Mouse (Mus musculus) spleen, adult 12 weeks (tissue): ENCODE results near the gene Tbc1d23.
"Not testable (repeated sequence)": the region's sequence is repeated elsewhere in the genome, so short reads cannot be mapped to it uniquely, and the experiment has no call there.

Source experiments
- DNase-seq: peaks from one replicate; pipeline ENCODE4 v3.0.0; 2022; ENCODE audit warnings: low spot score

Tbc1d23 gene

GRCm38 (mm10) chr16:57215957-57216356 is 15.3 kb downstream of the Tbc1d23 start:
- no peak for DNase-seq

DNA sequence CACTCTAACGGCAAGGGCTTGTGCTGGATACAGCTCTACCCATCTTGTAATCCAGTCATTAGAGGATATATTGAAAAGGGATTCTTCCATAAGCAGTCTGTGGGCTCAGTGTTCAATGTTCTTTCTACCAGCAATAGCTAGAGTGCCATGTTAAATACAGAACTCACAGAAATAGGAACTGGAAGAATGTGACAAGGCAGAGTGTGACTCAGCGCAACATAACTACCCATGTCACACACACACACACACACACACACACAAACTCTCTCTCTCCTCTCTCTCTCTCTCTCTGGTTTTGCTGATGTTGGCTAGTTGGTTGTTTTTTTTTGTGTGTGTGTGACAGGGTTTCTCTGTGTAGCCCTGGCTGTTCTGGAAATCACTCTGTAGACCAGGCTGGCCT is 20.3 kb downstream of the Tbc1d23 start:
- no peak for DNase-seq

GRCm38 (mm10) chr16:57208342-57208741 is 23.0 kb downstream of the Tbc1d23 start:
- DNase-seq, result no peak

DNA sequence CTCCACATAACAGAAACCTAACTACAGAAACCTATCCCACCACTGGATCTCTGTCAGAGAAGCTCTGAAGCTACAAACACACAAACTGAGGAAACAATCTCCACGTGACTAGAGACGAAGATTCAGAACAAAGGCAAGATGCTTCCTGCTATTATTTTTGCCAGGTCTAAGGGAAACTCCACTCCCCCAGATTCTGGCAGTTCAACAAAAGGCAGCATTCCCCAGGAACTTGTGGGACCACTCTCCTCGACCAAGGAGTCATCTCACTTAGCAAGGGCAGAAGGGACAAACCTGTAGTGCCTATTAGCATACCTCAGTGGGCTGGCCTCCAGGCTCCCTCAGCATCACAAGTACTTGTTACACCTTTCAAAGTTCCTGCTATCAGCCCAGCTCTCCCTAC is 34.0 kb downstream of the Tbc1d23 start:
- DNase-seq, result no peak

- no peak for DNase-seq
These were observed 34.7 kb downstream of the Tbc1d23 start for GRCm38 (mm10) chr16:57196590-57196989.

DNA sequence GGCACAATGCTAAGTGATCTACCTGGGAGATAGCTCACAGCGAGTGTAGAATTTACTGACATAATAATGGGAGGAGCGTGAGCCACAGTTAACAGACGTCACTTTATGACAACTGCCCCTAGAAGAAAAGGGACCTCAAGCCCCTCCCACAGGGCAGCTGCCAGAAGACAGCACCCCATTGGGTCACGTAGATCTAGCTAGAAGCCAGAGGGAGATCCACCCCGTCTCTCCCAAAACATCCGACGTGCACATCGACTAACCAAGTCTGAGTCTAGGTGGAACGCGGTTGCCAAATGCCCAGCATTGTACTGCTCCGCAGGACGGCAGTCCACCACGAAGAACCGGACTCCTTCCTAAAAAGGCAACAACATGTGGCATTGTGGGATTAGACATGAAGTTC is 40.1 kb downstream of the Tbc1d23 start:
- DNase-seq, result no peak

DNA sequence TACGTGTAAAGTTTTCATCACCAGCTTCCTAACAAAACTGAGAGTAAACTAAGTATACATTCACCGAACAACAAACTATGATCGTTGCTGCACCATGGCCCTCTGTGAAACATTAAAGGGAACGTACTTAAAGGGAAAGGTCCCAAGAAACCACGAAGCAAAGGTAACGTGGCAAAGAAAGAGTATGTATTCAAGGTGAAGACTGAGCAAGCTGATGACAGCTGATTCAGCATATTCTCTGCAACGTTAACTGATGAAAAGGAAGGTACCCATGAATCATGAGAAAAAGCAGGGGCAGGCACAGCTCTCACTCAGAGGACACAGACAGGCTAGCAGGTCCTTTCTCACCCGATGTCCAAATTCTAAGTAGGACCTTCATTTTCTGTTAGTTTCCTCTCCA is 40.9 kb downstream of the Tbc1d23 start:
- DNase-seq, result no peak

DNA sequence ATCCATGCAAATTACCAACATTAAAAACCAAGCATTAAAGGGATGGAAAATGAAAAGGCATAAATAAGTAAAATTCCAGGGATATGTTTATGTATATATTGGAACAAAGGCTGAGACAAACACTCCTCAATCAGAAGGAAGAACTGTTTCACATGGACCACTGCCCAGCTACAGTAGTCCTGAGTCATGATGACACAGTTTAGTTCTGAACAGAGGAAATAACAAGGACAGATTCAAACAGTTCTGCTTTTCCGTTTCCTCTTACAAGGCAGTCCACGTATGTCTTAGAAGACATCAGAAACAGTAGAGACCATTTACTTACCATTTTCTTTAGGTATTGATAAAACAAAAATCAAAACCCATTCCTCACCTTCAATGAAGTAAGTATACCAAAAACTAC is 41.8 kb downstream of the Tbc1d23 start:
- DNase-seq, result no peak

GRCm38 (mm10) chr16:57186618-57187017 is 44.7 kb downstream of the Tbc1d23 start:
- DNase-seq, result no peak

DNA sequence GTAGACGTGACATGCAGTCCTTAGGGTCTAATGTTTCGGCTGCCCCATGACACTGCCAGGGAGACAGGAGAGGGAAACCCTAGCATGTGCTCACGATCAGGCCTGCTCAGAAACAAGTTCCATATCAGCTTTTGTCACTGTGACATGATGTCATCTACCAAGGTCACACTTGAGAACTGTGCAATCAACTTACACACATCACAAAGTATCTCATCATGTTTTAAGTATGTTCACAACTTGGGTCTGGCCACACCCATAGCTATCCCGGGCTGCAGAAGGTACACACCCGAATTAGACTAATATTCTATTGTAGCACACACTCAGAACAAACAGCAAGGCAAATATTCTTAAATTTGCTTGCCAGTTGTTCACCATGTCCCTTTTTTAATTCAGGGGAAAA is 49.3 kb downstream of the Tbc1d23 start:
- no peak for DNase-seq

GRCm38 (mm10) chr16:57181180-57181579 is 50.1 kb downstream of the Tbc1d23 start:
- DNase-seq, result no peak

DNA sequence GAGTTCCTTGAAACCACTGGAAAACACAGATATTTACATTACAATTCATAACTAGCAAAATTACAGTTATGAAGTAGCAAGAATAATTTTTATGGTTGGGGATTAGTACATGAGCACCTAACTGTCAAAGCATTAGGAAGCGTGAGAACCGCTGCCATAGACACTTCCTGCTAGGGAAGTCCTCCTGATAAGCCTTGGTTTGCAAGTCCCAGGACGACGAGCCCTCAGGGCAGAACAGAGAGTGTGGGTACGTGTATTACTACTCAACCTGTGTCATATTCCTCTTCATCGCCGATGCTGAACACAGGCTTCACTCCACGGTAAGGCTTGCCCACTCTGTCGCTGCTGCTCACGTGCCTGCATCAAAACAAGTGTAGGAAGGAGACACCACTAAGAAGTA is 53.6 kb downstream of the Tbc1d23 start:
- DNase-seq, result no peak

DNA sequence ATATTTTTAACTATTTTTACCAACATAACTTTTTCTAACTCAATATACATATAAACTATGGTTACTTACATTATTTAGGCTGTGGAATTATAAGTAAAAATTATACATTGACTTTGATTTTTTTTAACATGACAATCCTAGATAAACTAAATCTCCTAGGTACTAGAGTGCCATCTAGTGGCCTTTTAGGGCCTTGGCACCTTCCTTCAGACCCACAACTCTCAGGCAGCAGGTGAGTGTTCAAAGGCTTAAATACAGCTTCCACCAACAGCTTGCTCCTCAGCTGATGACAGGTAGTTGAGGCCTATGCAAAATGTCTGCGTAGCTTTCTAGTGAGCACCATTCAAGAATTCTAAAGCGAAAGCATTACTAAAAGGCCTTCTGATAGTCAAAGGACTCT is 54.0 kb downstream of the Tbc1d23 start:
- no peak for DNase-seq

- DNase-seq, result no peak
These were observed 55.0 kb downstream of the Tbc1d23 start for GRCm38 (mm10) chr16:57176276-57176675.

GRCm38 (mm10) chr16:57175751-57176150 is 55.6 kb downstream of the Tbc1d23 start:
- no peak for DNase-seq

GRCm38 (mm10) chr16:57174480-57174879 is 56.8 kb downstream of the Tbc1d23 start:
- not testable (repeated sequence) for DNase-seq

GRCm38 (mm10) chr16:57171570-57171969 is 59.7 kb downstream of the Tbc1d23 start:
- DNase-seq, result no peak

DNA sequence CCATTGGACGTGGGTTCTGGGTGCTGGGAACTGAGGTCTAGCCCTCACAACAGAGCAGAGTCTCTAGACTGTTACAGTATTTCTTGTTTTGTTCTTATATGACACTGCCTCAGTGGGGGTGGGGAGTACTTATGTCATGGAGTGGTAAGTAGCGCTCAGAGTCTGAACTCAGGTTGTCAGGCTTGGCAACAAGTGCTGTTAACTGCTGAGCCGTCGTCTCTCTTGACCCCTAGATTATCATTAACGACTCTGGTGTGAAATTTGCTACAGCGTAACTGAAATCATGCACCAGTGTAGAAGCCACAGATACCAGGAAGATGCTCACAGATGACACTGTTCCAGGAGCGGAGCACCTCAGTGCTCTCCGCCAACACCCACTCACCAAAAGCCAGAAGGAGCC is 60.1 kb downstream of the Tbc1d23 start:
- no peak for DNase-seq

DNA sequence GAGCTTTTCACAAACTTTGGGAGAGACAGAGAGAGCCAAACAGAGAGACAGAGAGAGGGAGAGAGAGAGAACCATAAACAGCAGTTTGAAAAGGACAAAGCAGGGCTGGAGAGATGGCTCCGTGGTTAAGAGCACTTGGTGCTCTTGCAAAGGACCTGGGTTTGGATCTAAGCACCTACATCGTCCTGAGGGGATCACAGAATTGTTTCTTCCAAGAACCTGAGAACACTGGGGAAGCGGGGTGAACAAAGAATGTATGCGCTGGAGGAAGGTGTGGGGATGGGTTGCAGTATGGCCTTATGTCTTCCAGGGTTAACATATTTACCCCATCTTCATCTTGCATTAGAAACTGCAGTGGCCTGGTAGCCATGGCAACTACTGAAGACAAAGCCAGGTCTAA is 63.1 kb downstream of the Tbc1d23 start:
- no peak for DNase-seq

DNA sequence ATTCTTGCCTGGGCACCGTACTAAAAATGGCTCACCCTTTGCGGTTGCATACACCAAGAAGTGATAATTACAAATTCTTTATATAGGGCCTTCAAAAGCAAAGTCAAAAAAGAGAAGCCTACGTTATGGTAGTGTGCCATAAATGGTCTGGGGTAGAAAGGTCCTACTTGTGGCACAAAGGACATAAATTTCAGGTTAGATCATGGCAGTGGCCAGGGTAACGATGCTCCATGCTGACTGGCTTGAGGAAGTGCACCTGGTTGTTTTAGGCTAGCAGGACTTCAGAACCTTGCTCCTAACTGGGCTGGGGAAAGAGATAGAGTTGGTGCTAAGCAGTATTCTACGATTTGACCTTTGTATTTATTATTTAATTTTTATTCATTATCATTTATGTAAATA is 63.8 kb downstream of the Tbc1d23 start:
- DNase-seq, result no peak

- DNase-seq, result peak; percentile 93
These were observed 64.4 kb downstream of the Tbc1d23 start, which contains the start of gene Nit2 for GRCm38 (mm10) chr16:57166611-57167513. Gene Nit2, minus strand, starts transcription at chr16:57167341.

DNA sequence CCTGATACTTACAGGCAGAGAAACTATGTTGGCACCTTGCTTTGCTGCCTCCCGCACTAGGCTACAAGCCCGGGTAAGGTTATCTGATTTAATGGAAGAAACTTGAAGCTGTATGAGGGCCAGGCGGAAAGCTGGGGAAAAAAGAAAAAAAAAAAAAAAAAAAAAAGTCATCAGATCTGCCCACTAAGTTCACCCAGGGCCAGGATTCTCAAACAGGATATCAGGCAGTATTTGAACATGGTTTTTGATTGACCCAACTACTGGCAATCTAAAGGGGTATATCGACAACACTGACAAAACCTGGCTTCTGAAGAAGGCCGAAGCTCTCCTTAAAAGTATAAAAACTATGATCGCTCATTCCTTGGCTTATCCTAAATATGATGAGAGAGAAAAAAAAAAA is 65.2 kb downstream of the Tbc1d23 start:
- no peak for DNase-seq

DNA sequence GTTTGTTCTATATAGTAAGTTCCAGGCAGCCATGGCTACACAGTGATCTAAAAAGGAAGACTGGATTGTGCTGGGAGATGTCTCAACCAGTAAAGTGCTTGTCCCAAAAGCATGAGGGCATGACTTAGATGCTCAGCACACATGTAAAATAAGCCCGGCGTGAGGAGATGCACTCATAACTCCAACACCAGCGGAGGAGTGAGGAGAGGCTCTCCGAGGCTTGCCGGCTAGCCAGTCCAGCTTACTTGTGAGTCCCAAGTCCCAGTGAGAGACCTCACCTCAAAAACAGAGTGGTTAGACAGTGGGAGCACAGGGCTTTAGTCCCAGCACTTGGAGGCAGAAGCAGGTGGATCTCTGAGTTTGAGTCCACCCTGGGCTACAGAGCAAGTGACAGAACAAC is 66.1 kb downstream of the Tbc1d23 start:
- DNase-seq, result no peak

DNA sequence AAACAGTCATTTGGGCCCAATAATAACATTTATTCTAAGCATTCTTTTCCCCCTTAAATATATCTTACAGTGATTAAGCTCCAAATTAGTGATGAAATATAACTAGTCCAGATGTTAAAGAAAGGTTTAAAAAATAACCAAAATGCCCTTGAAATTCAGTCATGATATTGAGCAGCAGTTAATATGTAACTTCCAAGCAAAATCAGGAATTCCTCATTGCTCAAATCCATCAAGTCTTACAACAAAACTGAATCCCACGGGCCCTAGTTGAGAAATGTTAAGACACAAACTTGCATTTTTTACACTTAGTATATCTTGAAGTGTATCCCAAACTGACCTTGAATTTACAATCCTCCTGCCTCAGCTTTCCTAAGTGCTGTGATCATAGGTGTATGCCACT is 67.6 kb downstream of the Tbc1d23 start:
- no peak for DNase-seq
